Mouse (Mus musculus) embryonic facial prominence, embryonic 12.5 days (tissue): ENCODE measurements around the gene Tspan9. TPM values are rescaled to one million over a fixed set of nuclear protein-coding genes. Genes with fewer than 3 reads are reported as not detected.

Experiments used
- ATAC-seq: fragments of 200-750 bp; cut with Nextera tagmentation; 2 replicates; pipeline ENCODE4 v1.8.0; 2017; ENCODE audit not compliant: insufficient number of reproducible peaks, insufficient read depth, low FRiP score, low TSS enrichment
- H3K27ac ChIP-seq: fragments of 300-500 bp; sonication (generic); 2 replicates; pipeline ENCODE4 v1.5.1; 2016; ENCODE audit warnings: mild to moderate bottlenecking
- H3K27me3 ChIP-seq: fragments of 300-500 bp; sonication (generic); 2 replicates; pipeline ENCODE4 v1.6.1; 2016; ENCODE audit warnings: mild to moderate bottlenecking, moderate library complexity
- H3K36me3 ChIP-seq: fragments of 300-500 bp; sonication (generic); 2 replicates; pipeline ENCODE4 v1.6.1; 2016; ENCODE audit warnings: mild to moderate bottlenecking
- H3K4me1 ChIP-seq: fragments of 300-500 bp; sonication (generic); 2 replicates; pipeline ENCODE4 v1.6.1; 2016
- H3K4me2 ChIP-seq: fragments of 300-500 bp; sonication (generic); replicated peaks from 2 replicates; pipeline ENCODE4 v1.6.1; 2016; ENCODE audit warnings: mild to moderate bottlenecking, moderate library complexity
- H3K4me3 ChIP-seq: fragments of 300-500 bp; sonication (generic); 2 replicates; pipeline ENCODE4 v1.5.1; 2016; ENCODE audit warnings: mild to moderate bottlenecking
- H3K9ac ChIP-seq: fragments of 300-500 bp; sonication (generic); 2 replicates; pipeline ENCODE4 v1.6.1; 2016; ENCODE audit warnings: mild to moderate bottlenecking, moderate library complexity
- H3K9me3 ChIP-seq: fragments of 300-500 bp; sonication (generic); 2 replicates; pipeline ENCODE4 v1.6.1; 2016; ENCODE audit warnings: mild to moderate bottlenecking, moderate library complexity
- WGBS: fragments of 180-500 bp; shearing (Covaris S2); methylation state at CpG from one replicate; pipeline ENCODE4 v1.1.7; 2016; 5-methylcytosine and 5-hydroxymethylcytosine counted together
- polyA plus RNA-seq: library from polyadenylated mRNA; unstranded; fragments of >200 nt; fragmentation: Nextera tagmentation; extraction: Ambion mirVana; gene quantifications from 2 replicates; pipeline ENCODE4 v1.2.1, GENCODE M21; 2016

Gene Tspan9
- polyA plus RNA-seq, 1 experiment from 2014 or later: 110 TPM

DNA sequence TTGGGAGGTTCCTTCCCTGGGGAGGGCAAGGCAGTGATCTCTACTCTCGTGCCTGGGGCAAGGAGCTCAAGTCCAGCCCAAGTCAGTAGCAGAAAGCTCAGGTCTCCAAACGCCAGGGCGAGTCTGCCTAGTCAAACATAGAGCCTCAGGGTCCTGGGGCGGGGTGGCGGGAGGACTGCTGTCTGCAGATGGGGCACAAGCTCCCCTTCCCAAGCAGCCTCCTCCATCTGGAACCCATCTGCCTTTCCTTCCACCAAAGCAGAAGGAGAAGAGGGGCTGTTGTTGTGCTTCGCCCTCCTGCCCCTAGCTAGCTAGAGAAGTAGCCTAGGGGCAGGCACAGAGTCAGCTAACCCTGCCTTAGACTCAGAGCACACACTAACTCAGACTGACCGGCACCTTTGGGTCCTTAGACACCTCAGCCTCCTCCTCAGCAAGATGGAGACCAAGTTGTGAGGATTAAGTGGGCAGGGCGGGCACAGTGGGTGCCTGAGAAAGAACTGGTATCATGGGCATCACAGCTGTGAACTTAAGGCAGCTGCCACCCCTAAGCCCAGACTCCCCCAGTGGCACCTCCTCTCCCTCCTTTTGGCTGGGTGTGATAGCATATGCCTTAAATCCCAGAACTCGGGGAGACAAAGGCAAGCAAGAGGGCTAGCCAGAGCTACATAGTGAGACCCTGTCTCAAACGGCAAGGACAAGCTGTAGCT is 26.4 kb downstream of the Tspan9 start:
- WGBS: 36% methylated on average over 10 of the region's 10 CpGs
- H3K36me3 ChIP-seq: no peaks in the 10 kb centered on the region
- H3K9ac ChIP-seq: 0 out of 2 replicates have a peak overlapping the region, but pooled peaks have one; percentile 4
- no peaks in the 10 kb centered on the region for H3K27me3 ChIP-seq
- H3K27ac ChIP-seq: peak overlapping the region; percentile 79
- H3K9me3 ChIP-seq: no peaks in the 10 kb centered on the region
- H3K4me1 ChIP-seq: peaks cover 35% of the 10 kb centered on the region
- ATAC-seq: peak; percentile 41; the same call in 1 of the 2 replicates
- H3K4me3 ChIP-seq: no peak overlapping the region
- peak overlapping the region; percentile 16; the same call in 1 of the 2 replicates for H3K4me2 ChIP-seq

DNA sequence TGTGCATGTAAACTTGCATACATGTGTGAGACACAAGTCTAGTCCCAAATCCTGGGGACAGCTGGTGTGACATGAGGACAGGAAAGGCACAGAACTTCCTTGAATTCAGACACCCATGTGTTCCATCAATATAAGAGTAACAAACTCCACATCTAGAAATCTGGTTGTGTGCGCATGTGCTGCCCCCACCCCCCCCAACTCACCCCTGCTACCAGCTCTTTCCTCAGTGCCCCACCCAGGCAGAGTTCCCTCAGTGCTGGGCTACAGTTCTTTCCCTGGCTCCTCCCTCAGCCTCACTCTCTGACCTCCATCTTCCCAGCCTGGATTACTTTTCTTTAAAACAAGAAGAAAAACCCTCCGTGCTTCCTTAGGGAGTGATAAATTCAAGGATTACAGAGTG is 27.1 kb downstream of the Tspan9 start:
- H3K9ac ChIP-seq: no peak overlapping the region
- peak overlapping the region; percentile 79 for H3K27ac ChIP-seq
- H3K4me2 ChIP-seq: 0 out of 2 replicates have a peak overlapping the region, but pooled peaks have one; percentile 16
- H3K4me3 ChIP-seq: no peak overlapping the region
- H3K9me3 ChIP-seq: no peaks in the 10 kb centered on the region
- H3K4me1 ChIP-seq: peaks cover 40% of the 10 kb centered on the region
- no peaks in the 10 kb centered on the region for H3K27me3 ChIP-seq
- H3K36me3 ChIP-seq: no peaks in the 10 kb centered on the region
- 50% methylated on average over 2 of the region's 2 CpGs for WGBS
- no peak for ATAC-seq

DNA sequence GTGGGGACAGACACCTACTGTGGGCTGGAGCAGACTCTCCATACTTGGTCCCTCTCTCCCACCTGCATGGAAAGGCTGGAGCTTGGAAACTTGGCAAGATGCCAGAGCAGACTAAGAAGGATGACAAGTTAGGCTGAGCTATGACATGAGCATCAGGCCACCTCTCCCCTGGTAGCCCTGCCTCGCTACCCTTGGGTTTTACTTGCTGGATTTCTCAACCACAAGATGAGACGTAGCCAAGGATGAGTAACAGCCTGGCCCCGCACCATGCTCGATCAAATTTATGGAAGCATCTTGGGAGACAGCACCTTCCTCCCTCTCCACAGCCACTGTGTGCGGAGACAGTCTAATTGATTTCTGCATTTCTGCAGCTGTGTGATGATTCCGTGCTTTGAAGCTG is 28.3 kb downstream of the Tspan9 start:
- Histone ChIP-seq H3K27me3 (no peaks in the 10 kb centered on the region), H3K4me1 (peaks cover 40% of the 10 kb centered on the region), H3K9ac (no peak overlapping the region), H3K36me3 (no peaks in the 10 kb centered on the region), H3K9me3 (no peaks in the 10 kb centered on the region), H3K27ac (no peak overlapping the region), H3K4me2 (no peak overlapping the region), H3K4me3 (no peak overlapping the region)
- WGBS: 91% methylated on average over 6 of the region's 6 CpGs
- no peak for ATAC-seq

DNA sequence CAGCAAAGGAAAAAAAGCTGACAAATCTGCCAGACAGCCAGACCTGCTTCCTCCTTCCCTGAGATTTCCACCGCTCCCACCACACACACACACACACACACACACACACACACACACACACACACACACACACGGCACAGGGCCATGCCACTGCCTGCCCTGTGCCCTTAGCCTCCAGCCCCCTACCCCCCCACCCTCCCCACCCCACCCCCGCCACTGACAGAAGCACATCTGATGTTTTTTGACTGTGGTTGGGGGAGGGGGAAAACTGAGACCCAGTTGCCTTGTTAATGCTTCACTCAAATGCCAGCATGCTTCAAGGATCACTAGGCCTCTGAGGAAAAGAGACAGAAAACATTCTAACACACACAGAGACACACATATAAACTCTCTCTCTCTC is 30.8 kb downstream of the Tspan9 start:
- Histone ChIP-seq H3K27ac (peak overlapping the region; percentile 46), H3K4me2 (no peak overlapping the region), H3K9me3 (no peaks in the 10 kb centered on the region), H3K36me3 (no peaks in the 10 kb centered on the region), H3K4me3 (no peak overlapping the region), H3K4me1 (peaks cover 41% of the 10 kb centered on the region), H3K27me3 (no peaks in the 10 kb centered on the region), H3K9ac (no peak overlapping the region)
- no peak for ATAC-seq
- WGBS: 25% methylated on average over 3 of the region's 3 CpGs

DNA sequence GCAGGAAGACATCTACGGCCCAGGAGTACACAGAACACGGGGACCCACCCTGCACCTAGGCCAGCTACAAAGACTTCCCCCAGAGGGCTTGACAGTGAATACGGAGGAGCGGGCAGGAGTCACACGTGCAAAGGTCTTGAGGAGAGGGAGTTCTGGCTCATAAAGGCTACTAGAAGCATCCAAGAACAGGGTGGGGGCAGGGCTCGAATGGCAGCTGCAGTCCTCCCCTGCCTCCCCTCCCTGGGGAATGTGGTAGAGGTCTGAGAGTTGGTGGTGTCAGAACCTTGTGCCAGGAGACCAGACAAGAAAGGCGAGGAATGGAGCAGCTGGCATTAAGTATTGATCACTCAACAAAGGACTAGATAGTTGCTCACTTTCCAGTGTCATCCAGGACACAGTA is 31.6 kb downstream of the Tspan9 start:
- WGBS: 55% methylated on average over 7 of the region's 7 CpGs
- Histone ChIP-seq H3K27me3 (no peaks in the 10 kb centered on the region), H3K4me1 (peaks cover 43% of the 10 kb centered on the region), H3K9me3 (no peaks in the 10 kb centered on the region), H3K4me3 (no peak overlapping the region), H3K36me3 (no peaks in the 10 kb centered on the region), H3K27ac (peak overlapping the region; percentile 50; the same call in 1 of the 2 replicates), H3K9ac (no peak overlapping the region), H3K4me2 (no peak overlapping the region)
- no peak for ATAC-seq

DNA sequence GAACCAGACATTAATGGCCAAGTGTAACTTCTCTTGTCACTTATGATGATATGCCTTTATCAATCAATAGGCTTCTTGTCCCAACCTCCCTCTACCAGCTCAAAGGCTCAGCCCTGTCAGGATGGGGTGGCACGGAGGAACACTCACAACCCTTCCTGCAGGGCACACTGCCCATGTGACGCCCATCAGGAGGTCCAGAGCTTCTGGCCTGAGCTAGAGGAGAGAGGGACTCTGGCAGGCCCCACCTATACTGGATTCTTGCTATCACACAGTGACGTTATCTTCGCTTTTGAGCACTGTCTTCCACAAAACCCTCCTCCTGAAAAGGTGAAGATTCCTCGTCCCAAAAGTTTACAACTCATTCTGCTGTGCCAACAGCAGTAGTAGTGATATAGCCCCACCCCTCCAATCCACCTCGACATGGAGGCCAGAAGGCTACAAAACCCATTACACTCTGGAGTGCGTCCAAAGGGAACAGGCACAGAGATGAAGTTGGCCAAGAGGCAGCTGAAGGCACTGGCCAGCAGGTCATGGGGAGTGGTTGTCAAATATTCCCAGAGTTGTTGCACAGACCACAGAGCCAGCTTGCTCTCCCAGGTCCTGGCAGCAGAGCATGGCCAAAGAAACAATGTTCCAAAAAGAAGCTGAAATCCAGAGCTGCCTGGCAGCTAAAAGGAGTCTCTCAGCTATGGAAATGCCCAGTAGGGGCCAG is 34.9 kb downstream of the Tspan9 start:
- Histone ChIP-seq H3K36me3 (no peaks in the 10 kb centered on the region), H3K4me3 (no peak overlapping the region), H3K9ac (no peak overlapping the region), H3K27me3 (no peaks in the 10 kb centered on the region), H3K4me1 (peaks cover 61% of the 10 kb centered on the region), H3K27ac (no peak overlapping the region; the same call in 1 of the 2 replicates), H3K4me2 (no peak overlapping the region), H3K9me3 (no peaks in the 10 kb centered on the region)
- 88% methylated on average over 7 of the region's 7 CpGs for WGBS
- no peak for ATAC-seq

DNA sequence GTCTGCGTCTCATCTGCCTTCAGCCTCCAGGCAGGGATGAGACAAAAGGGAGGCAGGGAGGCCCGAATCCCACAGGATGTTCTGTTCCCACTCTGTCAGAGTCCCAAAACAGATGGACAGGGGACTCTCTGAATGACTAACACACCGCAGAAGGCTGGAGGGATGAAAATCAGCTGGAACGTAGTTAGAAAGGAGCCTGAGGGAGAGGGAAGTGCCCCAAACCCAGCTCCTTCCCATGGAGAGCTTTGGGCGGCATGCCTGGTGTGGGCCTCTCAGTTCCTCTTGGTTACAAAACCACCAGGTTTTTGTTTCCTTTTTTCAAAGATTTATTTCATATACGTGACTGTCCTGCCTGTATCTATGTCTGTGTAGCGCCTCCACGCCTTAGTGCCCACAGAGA is 35.7 kb downstream of the Tspan9 start:
- 46% methylated on average over 8 of the region's 8 CpGs for WGBS
- peaks cover 58% of the 10 kb centered on the region for H3K4me1 ChIP-seq
- H3K4me3 ChIP-seq: no peak overlapping the region
- H3K9ac ChIP-seq: no peak overlapping the region
- H3K27me3 ChIP-seq: no peaks in the 10 kb centered on the region
- H3K9me3 ChIP-seq: no peaks in the 10 kb centered on the region
- no peak for ATAC-seq
- no peak overlapping the region for H3K4me2 ChIP-seq
- H3K27ac ChIP-seq: peak overlapping the region; percentile 46
- no peaks in the 10 kb centered on the region for H3K36me3 ChIP-seq

DNA sequence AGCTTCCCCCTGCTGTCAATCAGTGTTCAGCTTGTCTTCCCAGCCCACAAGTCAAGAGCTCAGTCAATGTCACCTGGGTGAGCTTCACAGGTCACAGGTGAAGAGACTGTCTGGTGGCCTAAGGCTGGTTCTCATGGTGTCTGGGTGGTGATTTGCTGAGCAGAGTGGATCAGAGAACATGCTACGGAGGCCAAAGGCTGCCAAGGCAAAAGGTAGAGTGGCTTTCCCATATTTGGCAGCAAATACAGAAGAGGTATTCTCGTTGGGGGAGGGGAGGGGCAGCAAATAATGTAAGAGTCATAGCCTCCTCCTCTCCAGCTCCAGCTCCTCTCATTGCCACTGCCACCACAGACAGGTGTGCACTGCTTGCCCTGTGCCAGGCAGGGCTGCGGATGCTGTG is 37.2 kb downstream of the Tspan9 start:
- Histone ChIP-seq H3K4me1 (peaks cover 48% of the 10 kb centered on the region), H3K27ac (no peak overlapping the region)

DNA sequence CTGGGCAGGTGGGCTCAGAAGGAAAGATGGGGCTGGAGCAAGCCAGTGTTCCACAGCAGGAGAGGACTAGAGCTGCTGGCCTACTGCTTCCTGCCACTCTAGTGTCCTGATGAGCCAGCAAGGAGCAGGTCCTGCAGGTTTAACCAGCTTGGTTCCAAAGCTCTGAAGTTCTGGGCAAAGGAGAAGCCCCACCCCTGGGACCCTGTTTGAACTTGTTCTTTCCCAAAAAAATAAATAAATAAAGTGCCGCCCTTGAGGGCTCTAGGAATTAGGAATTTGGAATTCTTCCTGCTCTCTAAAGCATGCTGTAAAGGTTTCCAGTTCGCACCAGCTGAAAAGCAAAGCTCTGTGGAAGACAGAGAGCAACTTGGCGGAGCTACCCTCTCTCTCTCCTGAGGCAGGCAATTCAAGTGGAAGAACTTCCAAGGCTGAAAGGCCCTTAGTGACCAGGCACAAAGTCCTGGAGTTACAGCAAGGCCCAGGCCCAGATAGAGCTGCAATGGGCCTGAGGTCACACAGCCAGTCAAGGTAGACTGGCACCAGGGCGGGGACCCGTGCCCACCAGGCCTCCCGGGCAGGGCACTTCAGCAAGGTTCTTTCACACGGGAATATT is 38.6 kb downstream of the Tspan9 start:
- no peaks in the 10 kb centered on the region for H3K9me3 ChIP-seq
- no peak overlapping the region for H3K9ac ChIP-seq
- 68% methylated on average over 7 of the region's 7 CpGs for WGBS
- H3K4me3 ChIP-seq: no peak overlapping the region
- peak overlapping the region; percentile 76; the same call in 1 of the 2 replicates for H3K27ac ChIP-seq
- H3K4me2 ChIP-seq: no peak overlapping the region
- H3K27me3 ChIP-seq: no peaks in the 10 kb centered on the region
- no peak for ATAC-seq
- H3K36me3 ChIP-seq: no peaks in the 10 kb centered on the region
- H3K4me1 ChIP-seq: peaks cover 50% of the 10 kb centered on the region

More for the DNA sequence above, 37.2 kb downstream of the Tspan9 start:
- ATAC-seq: no peak
- Histone ChIP-seq H3K4me3 (no peak overlapping the region), H3K27me3 (no peaks in the 10 kb centered on the region), H3K36me3 (no peaks in the 10 kb centered on the region), H3K4me2 (no peak overlapping the region), H3K9ac (no peak overlapping the region), H3K9me3 (no peaks in the 10 kb centered on the region)
- WGBS: 71% methylated on average over 3 of the region's 3 CpGs

DNA sequence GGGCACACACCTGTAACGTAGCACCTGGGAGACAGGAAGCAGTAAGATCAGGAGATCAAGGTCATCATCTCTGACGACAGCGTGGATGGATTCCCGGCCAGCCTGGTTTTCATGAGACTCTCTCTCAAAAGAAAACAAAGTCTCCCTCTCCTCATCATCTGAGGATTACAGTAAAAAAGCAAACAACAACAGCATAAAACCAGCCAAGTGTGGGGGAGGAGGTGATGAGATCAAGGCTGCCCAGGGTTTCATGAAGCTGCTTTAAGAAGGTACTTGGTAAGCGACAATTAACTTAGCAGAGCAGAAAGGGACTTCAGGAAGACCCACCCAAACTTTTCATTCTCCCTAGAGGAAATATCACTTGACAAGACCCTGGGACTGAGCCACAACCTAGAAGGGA is 39.5 kb downstream of the Tspan9 start:
- ATAC-seq: no peak
- Histone ChIP-seq H3K27ac (no peak overlapping the region), H3K36me3 (no peaks in the 10 kb centered on the region), H3K9ac (no peak overlapping the region), H3K4me1 (peaks cover 59% of the 10 kb centered on the region), H3K4me3 (no peak overlapping the region), H3K27me3 (no peaks in the 10 kb centered on the region), H3K4me2 (no peak overlapping the region), H3K9me3 (no peaks in the 10 kb centered on the region)
- WGBS: 73% methylated on average over 5 of the region's 5 CpGs

DNA sequence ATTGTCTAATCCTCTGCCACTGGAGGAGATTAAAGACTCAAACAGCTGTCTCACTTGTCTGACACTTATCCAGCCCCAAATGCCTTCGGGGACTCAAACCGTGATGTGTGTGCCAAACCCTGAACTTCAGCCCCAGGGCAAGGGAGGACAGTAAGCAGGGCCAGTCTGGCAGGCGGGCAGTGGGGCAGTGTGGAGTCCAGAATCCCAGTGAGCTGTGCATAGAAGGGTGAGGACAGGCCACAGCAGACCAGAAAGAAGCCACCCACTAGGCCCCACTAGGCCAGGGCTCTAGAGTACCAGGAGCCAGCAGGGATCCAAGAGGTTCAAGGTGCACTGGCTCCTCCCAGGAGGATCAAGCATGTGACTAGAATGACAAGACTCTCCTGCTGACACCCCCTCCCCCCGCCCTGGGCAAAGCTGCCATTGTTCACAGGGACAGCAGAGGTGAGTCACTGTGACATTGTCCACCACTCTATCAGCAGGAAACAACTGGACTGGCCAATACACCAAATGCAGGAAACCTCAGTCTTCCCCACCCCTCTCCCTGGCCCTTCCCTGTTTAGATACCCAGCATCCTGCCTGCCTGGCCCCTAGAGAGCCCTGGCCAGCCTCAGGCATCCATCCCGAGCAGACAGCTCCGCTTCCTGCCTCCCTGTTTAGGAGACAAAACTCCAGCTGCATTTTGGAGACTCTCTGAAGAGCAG is 40.9 kb downstream of the Tspan9 start:
- WGBS: 44% methylated on average over 6 of the region's 6 CpGs
- H3K9me3 ChIP-seq: no peaks in the 10 kb centered on the region
- ATAC-seq: no peak

More for the DNA sequence above, 40.9 kb downstream of the Tspan9 start:
- Histone ChIP-seq H3K36me3 (no peaks in the 10 kb centered on the region), H3K9ac (no peak overlapping the region), H3K4me1 (peaks cover 66% of the 10 kb centered on the region), H3K27ac (0 out of 2 replicates have a peak overlapping the region, but pooled peaks have one; percentile 25), H3K4me3 (no peak overlapping the region), H3K27me3 (no peaks in the 10 kb centered on the region), H3K4me2 (no peak overlapping the region)
